Mouse (Mus musculus) lung, postnatal 0 days (tissue): ENCODE data around the gene Ano9. TPM values are rescaled to one million over a fixed set of nuclear protein-coding genes. Genes with fewer than 3 reads are reported as not detected.
A peak's percentile ranks its signal among the peaks of the same experiment; 100 is the strongest.

ENCODE experiments used
- ATAC-seq: fragments of 200-750 bp; cut with Nextera tagmentation; 2 replicates; pipeline ENCODE4 v1.8.0; 2017; ENCODE audit warnings: moderate library complexity
- DNase-seq: peaks from one replicate; pipeline ENCODE4 v3.0.0-alpha.2; 2016; ENCODE audit warnings: low spot score
- H3K27ac ChIP-seq: fragments of 300-500 bp; sonication (generic); 2 replicates; pipeline ENCODE4 v1.5.1; 2014; ENCODE audit warnings: antibody characterized with exemption, mild to moderate bottlenecking, low read length, mixed read lengths
- H3K27me3 ChIP-seq: fragments of 300-500 bp; sonication (generic); replicated peaks from 2 replicates; pipeline ENCODE4 v1.6.1; 2014; ENCODE audit warnings: low read length, mixed read lengths; ENCODE audit not compliant: insufficient read depth
- H3K36me3 ChIP-seq: fragments of 300-500 bp; sonication (generic); 2 replicates; pipeline ENCODE4 v1.6.1; 2014; ENCODE audit warnings: low read length, mixed read lengths; ENCODE audit not compliant: insufficient read depth
- H3K4me1 ChIP-seq: fragments of 300-500 bp; sonication (generic); 2 replicates; pipeline ENCODE4 v1.6.1; 2014; ENCODE audit warnings: antibody characterized with exemption, low read depth, low read length, mixed read lengths; ENCODE audit not compliant: insufficient read depth
- H3K4me2 ChIP-seq: fragments of 300-500 bp; sonication (generic); replicated peaks from 2 replicates; pipeline ENCODE4 v1.6.1; 2014; ENCODE audit warnings: low read depth, mild to moderate bottlenecking, low read length, moderate library complexity, mixed read lengths
- H3K4me3 ChIP-seq: fragments of 300-500 bp; sonication (generic); 2 replicates; pipeline ENCODE4 v1.5.1; 2014; ENCODE audit warnings: low read depth, low read length
- H3K9ac ChIP-seq: fragments of 300-500 bp; sonication (generic); replicated peaks from 2 replicates; pipeline ENCODE4 v1.6.1; 2014; ENCODE audit warnings: low read depth, mild to moderate bottlenecking
- H3K9me3 ChIP-seq: fragments of 300-500 bp; sonication (generic); 2 replicates; pipeline ENCODE4 v1.6.1; 2016; ENCODE audit warnings: low read length, mixed read lengths
- CTCF ChIP-seq: IDR thresholded peaks from 2 replicates; pipeline ENCODE4 v1.5.1; 2016; ENCODE audit warnings: antibody characterized with exemption, mild to moderate bottlenecking
- EP300 ChIP-seq: IDR thresholded peaks from 2 replicates; pipeline ENCODE4 v1.6.1; 2016; ENCODE audit warnings: antibody characterized with exemption, mild to moderate bottlenecking, control low read depth
- WGBS: fragments of 180-500 bp; shearing (Covaris S2); extraction: QIAGEN DNeasy Blood & Tissue Kit; methylation state at CpG from one replicate; pipeline ENCODE4 v1.1.7; 2014; 5-methylcytosine and 5-hydroxymethylcytosine counted together
- polyA plus RNA-seq: library from polyadenylated mRNA; unstranded; fragments of >200 nt; fragmentation: Nextera tagmentation; extraction: Ambion mirVana; gene quantifications from 2 replicates; pipeline ENCODE4 v1.2.1, GENCODE M21; 2015

Ano9 gene
- polyA plus RNA-seq: 1.5 and 3.1 TPM in 2 replicates

GRCm38 (mm10) chr7:141117636-141118035 lies at the start of gene Ano9:
TSS of gene Ano9 (minus strand) at chr7:141117806.
- Histone ChIP-seq H3K36me3 (no peaks in the 10 kb centered on the region), H3K4me3 (no peak within 1 kb of the TSS), H3K27me3 (no peaks in the 10 kb centered on the region), H3K9me3 (no peaks in the 10 kb centered on the region), H3K4me2 (peak within 1 kb of the TSS; percentile 33; the same call in 1 of the 2 replicates), H3K27ac (no peak within 1 kb of the TSS), H3K9ac (no peak within 1 kb of the TSS), H3K4me1 (no peaks in the 10 kb centered on the region; the same call in 1 of the 2 replicates)
- DNase-seq (peak; percentile 61), ATAC-seq (peak; percentile 52)
- no peak for TF ChIP-seq EP300
- TF ChIP-seq CTCF: no peak
- WGBS: 15% methylated on average over 9 of the region's 9 CpGs

GRCm38 (mm10) chr7:141164850-141165249 lies 47.2 kb upstream of the Ano9 start:
- Histone ChIP-seq H3K36me3 (peaks cover 35% of the 10 kb centered on the region), H3K4me2 (no peak overlapping the region), H3K27me3 (no peaks in the 10 kb centered on the region), H3K27ac (peak overlapping the region; percentile 29; the same call in 1 of the 2 replicates), H3K9ac (no peak overlapping the region), H3K9me3 (no peaks in the 10 kb centered on the region), H3K4me1 (peaks cover 8% of the 10 kb centered on the region; the same call in 1 of the 2 replicates), H3K4me3 (no peak overlapping the region)
- WGBS: 61% methylated on average over 6 of the region's 6 CpGs
- DNase-seq (peak; percentile 75), ATAC-seq (peak; percentile 61)
- TF ChIP-seq EP300: peak; percentile 78
- no peak for TF ChIP-seq CTCF

GRCm38 (mm10) chr7:141164397-141164796 lies 46.8 kb upstream of the Ano9 start:
- peak overlapping the region; percentile 29; the same call in 1 of the 2 replicates for H3K27ac ChIP-seq
- no peak overlapping the region for H3K4me2 ChIP-seq
- no peaks in the 10 kb centered on the region for H3K27me3 ChIP-seq
- peaks cover 35% of the 10 kb centered on the region for H3K36me3 ChIP-seq
- DNase-seq (no peak), ATAC-seq (no peak)
- no peaks in the 10 kb centered on the region for H3K9me3 ChIP-seq
- H3K9ac ChIP-seq: no peak overlapping the region
- WGBS: 93% methylated on average over 7 of the region's 7 CpGs
- H3K4me1 ChIP-seq: peaks cover 8% of the 10 kb centered on the region; the same call in 1 of the 2 replicates
- TF ChIP-seq CTCF: no peak
- no peak for TF ChIP-seq EP300
- no peak overlapping the region for H3K4me3 ChIP-seq

- H3K27ac ChIP-seq: no peak overlapping the region
- H3K27me3 ChIP-seq: no peaks in the 10 kb centered on the region
- no peaks in the 10 kb centered on the region for H3K9me3 ChIP-seq
- peaks cover 1% of the 10 kb centered on the region; the same call in 1 of the 2 replicates for H3K36me3 ChIP-seq
- ATAC-seq: no peak
- TF ChIP-seq EP300 (no peak), CTCF (no peak)
- H3K4me2 ChIP-seq: no peak overlapping the region
- no peak overlapping the region for H3K9ac ChIP-seq
- H3K4me3 ChIP-seq: no peak overlapping the region
- WGBS: 71% methylated on average over 9 of the region's 9 CpGs
- no peak for DNase-seq
- no peaks in the 10 kb centered on the region for H3K4me1 ChIP-seq
These were observed 37.8 kb upstream of the Ano9 start for GRCm38 (mm10) chr7:141155362-141155761.

GRCm38 (mm10) chr7:141148639-141149038 lies 31.0 kb upstream of the Ano9 start:
- DNase-seq: peak; percentile 26
- no peaks in the 10 kb centered on the region for H3K9me3 ChIP-seq
- H3K36me3 ChIP-seq: no peaks in the 10 kb centered on the region
- no peak overlapping the region for H3K4me3 ChIP-seq
- ATAC-seq: peak; percentile 32; the same call in 1 of the 2 replicates
- TF ChIP-seq CTCF (no peak), EP300 (no peak)
- no peaks in the 10 kb centered on the region for H3K4me1 ChIP-seq
- H3K4me2 ChIP-seq: no peak overlapping the region
- H3K27ac ChIP-seq: no peak overlapping the region
- no peak overlapping the region for H3K9ac ChIP-seq
- H3K27me3 ChIP-seq: no peaks in the 10 kb centered on the region
- WGBS: 49% methylated on average over 4 of the region's 4 CpGs

GRCm38 (mm10) chr7:141147044-141147443 lies 29.4 kb upstream of the Ano9 start:
- no peak overlapping the region for H3K27ac ChIP-seq
- H3K9me3 ChIP-seq: no peaks in the 10 kb centered on the region
- no peaks in the 10 kb centered on the region for H3K36me3 ChIP-seq
- no peak overlapping the region for H3K4me2 ChIP-seq
- DNase-seq: no peak
- no peaks in the 10 kb centered on the region for H3K27me3 ChIP-seq
- WGBS: 84% methylated on average over 6 of the region's 6 CpGs
- H3K4me3 ChIP-seq: no peak overlapping the region
- no peak for TF ChIP-seq EP300
- TF ChIP-seq CTCF: no peak
- no peaks in the 10 kb centered on the region for H3K4me1 ChIP-seq
- ATAC-seq: no peak
- H3K9ac ChIP-seq: no peak overlapping the region
